Mouse (Mus musculus) right cerebral cortex, postnatal 4 days (tissue): ENCODE measurements at regions not wholly inside any gene's neighbourhood (a gene's known extent, or its start where the extent isn't known, plus 50 kb on each side); places are given as distances from the start of the nearest gene placed in this dataset.

ENCODE experiments used
- DNase-seq: peaks from one replicate; pipeline ENCODE4 v3.0.0-alpha.2; 2022

DNA sequence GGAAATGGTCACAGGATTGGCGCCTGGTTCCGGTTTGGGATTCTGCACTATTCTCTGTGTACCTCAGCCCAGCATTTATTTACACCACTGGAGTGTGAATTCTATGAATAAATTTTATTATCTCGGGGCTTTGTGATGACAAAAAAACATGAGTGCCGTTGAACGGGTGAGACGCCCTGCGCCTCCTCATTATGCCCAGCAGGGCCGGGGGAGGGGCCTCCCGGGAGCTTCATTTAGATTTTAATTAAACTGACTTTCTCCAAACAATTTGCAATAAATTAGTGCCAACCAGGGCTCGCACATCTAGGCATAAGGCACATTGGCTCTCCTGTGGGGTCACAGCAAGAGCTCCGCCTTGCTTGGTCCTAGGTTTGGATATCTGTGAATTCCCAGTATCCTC lies 151.8 kb upstream of the A530016L24Rik start:
- DNase-seq = no peak

DNA sequence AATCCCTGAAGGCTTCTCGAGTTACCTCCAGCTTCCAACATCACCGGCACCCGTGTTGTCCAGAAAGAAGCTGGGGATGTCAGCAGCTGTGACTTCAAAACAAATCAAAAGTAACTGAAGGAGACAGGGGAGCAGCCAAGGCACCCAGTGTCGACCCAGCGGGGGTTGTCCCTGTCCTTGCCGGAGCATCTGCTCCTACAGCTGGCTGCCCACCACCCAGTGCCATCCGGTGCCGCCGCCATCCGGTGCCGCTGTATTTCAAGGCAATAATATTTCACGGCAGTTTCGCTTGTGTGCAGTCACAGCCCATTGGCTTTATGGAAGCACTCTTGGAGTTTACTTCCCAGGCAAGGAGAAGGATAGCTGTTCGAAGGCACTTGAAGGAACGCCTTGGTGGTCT lies 150.3 kb upstream of the A530016L24Rik start:
- no peak for DNase-seq

DNA sequence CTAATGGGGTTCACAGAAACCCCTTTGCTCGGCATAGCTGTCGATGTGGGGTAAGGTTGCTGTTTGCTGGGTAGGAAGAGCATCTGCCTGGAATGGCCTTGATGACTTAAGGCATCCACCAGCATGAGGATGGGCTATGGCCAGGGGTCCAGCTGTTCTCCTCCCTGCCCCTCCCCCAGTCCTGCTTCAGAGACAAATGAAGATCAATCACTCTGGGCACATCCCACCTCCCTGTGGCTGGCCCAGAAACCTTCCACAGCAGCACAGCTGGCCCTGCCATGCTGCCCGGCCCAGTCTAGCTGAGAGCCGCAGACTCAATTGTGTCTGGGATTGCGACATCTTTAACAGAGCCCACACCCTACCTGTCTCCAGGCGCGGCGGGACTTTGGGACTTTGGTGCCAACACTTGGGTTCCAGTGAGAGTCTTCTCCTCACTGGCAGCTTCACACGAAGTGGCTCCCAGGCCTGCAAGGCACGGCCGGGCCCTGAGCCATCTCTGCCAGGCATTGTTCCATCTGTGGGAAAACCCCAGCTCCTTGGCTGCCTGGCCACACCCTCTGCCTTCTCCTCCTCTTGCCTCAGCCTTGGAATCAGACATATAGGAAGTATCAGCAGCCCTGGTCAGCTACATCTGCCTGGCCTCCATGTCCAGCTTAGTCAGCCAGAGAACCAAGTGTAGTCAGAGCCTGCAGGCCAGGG lies 149.6 kb upstream of the A530016L24Rik start:
- DNase-seq = no peak

DNA sequence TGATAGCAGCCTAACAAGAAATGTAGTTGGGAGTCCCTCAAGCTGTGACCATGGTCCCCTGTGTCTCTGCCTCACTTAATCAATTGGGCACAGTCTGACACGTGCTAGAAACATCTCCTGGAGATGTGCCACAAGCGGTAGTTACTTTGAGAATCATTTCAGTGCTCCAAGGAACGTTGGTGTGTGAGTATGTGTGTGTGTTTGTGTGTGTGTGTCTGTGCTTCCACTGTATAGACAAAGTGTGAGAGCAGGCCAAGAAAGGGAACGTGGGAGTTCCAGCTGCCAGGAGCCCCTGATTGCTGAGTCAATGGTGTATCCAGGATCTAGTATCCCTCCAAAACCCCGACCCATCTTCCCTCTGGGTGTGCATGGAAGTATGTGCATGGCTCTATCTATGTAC lies 149.0 kb upstream of the A530016L24Rik start:
- DNase-seq = no peak

DNA sequence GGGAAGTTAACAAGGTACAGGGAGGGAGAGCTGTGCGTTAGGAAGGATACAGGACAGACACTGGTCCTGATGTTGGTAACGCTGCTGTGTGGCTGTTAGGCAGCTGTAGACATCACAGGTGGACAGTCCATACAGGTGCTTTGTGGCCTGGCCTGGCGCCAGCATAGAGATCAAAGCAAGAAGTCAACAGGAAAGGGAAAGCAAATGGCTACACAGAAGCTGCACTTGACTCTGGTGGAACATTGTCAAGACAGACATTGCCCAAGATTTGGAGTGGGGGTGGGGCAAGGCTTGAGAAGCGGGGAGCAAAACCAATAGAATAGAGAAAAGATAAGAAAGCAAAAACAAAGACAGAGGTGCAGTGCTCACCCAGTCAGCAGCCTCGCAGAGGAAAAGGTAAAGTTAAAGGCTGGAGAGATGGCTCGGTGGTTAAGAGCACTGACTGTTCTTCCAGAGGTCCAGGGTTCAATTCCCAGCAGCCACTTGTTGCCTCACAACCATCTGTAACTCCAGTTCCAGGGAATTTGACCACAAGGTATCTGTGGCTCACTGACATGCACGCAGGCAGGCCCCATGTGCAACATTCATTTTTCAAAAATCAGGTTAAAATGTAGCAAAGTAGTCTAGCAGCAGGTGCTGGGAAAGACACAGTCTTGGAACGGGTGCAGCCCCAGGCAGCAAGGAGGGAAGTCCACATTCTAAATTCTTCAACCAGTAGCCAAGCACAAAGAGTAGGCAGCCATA lies 147.3 kb upstream of the A530016L24Rik start:
- DNase-seq = no peak

DNA sequence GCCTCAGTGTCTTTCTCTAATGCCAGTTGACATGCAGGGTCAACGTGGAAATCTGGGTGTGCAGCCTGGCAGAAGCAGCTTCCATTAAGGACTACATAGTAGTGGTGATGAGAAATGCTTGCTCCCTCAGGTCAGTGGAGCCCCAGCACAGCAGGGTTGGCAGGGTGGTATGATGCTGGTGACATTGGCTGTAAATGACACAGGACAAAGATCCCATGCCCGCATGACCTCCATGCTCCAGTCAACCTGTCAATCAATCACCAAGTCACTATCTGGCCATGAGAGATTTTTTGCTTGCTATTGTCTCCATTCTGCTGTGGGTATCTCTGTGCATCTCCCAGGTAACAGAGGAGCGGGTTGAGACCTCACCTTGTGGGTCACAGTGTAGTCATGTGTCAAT lies 146.2 kb upstream of the A530016L24Rik start:
- DNase-seq = no peak

DNA sequence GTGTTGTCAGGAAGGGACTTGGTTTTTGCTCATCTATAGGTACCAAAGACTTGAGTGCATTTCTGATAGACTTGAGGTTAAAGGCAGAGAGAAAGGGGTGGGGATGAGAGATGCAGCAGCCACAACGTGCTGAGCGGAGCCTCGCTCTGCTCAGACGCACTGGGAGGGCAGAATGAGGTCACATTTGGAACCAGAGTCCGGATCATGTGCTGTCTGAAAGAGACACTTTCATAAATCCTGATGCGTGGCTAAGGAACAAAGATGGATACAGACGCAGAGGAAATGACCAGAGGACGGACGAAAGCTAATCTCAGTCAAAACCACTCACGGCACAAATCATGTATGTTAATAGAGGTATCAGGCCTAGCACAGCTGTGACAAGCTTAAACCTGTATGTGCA lies 145.0 kb upstream of the A530016L24Rik start:
- no peak for DNase-seq

DNA sequence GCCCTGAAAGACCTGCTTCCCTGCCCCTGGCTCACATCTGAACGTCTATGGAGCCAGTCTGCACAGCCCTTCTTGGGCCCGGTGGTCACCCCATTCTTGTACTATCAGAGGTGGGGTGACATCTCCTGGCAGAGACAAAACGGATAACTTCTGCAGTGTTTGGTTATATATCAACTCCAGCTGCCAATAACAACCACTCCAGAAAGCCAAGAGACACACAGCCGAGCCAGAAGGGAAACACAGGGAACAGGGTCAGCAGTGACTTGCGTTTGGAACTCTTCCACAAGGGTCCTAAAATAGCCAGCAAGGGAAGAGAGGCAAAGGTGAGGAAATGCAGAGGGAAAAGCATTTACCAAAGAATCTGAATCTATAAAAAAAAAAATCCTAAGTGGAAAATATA lies 143.5 kb upstream of the A530016L24Rik start:
- DNase-seq = no peak

DNA sequence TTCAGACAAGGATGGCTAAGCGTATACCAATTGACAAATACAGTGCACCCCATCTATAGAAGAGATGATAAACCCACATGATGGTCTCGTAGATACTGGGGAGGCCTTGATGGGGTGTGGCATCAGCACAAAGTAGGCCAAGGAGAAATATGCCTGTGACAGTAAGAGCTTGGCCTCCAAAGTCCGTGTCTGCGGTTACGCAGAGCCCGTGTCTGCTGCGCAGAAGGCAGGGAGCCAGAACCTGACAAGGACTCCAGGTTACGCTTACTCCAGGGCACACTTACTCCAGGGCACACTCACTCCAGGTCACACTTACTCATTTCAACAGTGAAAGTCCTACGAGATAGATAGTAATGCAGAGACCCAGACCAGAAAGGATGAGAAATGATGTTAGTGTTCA lies 141.1 kb upstream of the A530016L24Rik start:
- no peak for DNase-seq

DNA sequence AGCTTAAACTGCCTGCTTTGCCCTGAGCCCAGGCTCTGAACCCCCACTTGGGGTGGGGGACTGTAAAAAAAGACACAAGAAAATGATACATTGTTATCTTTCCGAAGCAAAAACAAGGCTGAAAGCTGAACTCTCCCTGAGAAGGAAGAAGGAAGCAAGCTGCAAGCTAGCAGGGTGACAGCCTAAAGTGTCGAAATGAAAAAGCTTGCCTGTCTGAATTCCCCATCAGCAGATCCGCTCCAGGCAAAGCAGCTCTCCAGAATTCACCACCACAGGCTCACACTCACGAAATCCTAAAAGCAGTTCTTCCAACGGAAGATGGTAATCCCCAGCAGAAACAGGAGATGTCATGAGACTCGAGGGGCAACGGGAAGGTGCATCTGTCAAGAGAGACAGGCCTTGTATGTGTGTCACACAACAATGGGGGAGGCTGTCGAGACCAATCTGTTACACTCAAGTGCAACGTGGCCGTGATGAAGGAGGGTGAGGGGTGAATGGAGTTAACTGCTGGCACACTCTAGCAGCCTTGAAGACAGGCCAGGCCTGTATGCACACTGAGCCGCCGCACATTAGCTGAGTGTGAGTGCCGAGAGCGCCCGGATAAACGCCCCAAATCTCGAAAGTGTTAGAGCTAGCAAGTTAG lies 139.5 kb upstream of the A530016L24Rik start:
- DNase-seq = no peak

DNA sequence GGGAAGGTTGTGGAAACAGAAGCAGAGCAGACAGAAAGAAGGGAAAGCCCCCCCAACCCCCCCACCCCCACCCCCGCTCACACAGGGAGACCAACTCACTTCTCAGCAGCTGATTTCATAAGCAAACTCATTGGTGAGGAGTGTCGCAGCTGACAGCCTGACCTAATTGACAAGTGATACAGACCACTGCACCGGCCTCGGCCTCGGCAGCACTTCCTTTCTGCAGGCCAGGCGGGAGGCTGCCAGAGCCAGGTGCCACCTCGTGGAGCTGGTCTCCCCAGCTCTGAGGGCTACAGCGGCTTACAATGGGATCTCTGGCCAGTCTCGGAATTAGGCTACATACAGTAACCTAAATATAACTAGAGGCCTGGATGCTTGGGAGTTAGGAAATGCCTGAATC lies 138.5 kb upstream of the A530016L24Rik start:
- DNase-seq = no peak

DNA sequence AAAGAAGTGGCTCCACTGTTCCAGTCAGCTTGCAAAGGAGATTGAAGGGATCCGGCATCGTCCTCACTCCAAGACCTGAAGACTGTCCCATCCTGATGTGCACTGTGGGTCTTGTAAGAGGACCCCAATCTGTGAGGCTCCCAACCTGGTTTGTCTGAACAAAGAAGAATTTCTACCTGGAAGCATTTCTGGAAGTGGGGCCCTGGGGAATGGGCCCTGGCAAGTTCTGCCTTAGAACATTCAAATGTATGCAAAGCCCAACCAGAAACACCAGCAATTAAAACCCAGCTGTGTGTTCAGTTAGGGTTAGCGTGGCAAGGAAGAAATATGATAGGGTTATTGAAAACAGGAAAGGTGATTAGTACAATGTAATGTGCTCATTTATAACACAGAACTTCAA lies 125.9 kb upstream of the A530016L24Rik start:
- no peak for DNase-seq

DNA sequence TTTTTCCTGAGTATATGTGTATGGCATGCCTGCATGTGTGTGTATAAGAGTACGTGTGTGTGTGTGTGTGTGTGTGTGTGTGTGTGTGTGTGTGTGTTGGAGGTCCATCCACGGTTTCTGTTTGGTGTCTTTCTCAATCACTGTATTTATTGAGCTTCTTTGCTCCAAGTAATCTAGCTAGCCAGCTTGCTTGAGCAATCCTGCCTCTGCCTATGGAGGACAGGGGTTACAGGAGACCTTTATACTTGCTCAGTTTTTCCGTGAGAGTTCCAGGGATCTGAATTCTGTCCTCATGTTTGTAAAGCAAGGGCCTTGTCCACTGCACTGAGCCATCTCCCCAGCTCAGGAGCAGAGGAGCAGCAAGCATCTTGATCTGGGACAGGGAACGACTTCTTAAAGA lies 122.0 kb upstream of the A530016L24Rik start:
- no peak for DNase-seq

DNA sequence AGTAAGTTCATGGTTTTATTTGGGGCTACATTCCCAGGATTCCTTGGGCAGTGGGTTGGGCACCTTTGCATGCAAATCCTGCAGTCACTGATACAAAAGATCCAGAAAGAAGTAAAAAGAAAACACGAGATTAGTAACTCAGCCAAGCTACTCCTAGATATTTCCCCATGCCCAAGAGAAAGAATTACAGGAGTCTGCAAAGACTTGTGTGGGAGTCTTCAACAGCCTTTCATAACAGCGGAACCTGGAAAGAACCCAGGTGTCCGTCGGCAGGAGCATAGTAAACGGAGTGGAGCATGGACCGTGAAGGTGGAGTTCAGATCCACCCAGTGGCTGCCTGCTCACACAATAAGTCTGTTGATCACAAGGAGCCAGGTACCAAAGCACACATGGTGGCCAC lies 121.1 kb upstream of the A530016L24Rik start:
- no peak for DNase-seq

DNA sequence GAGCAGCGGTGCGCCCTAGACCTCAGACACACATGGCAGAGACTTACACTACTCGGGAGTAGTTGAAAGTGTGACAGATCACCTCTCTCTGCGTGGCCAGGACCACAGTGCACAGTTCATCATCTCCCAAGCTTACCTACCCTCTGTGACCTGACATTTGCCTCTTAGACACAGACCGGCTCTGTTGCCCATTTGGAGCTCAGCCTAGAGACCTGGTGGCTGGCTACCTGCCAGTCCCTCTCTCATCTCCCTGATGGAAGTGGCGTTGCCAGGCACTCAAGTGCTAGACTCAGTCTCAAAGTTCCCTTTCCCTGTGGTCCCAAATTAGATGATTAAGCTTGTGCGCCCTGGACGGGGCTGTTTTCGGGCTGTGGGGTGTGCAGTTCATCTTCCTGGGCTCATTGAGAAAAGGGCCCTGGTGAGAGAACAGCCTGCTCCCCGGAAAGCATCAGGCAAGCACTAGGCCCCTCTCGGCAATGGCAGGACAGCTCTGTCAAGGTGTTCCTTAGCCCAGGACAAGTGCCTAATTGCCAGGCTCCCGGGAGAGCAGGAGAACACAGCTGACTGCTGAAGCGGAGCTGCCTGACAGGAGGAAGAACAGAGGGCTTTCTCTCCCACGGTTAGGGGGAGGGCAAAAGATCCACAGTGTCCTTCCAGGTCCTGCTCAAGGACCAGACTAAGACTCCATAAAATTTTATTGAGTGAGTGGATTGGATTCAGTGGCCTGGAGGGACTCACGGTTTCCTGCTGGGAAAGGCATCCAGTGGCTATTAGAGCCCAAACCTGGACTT lies 119.5 kb upstream of the A530016L24Rik start:
- DNase-seq = no peak

DNA sequence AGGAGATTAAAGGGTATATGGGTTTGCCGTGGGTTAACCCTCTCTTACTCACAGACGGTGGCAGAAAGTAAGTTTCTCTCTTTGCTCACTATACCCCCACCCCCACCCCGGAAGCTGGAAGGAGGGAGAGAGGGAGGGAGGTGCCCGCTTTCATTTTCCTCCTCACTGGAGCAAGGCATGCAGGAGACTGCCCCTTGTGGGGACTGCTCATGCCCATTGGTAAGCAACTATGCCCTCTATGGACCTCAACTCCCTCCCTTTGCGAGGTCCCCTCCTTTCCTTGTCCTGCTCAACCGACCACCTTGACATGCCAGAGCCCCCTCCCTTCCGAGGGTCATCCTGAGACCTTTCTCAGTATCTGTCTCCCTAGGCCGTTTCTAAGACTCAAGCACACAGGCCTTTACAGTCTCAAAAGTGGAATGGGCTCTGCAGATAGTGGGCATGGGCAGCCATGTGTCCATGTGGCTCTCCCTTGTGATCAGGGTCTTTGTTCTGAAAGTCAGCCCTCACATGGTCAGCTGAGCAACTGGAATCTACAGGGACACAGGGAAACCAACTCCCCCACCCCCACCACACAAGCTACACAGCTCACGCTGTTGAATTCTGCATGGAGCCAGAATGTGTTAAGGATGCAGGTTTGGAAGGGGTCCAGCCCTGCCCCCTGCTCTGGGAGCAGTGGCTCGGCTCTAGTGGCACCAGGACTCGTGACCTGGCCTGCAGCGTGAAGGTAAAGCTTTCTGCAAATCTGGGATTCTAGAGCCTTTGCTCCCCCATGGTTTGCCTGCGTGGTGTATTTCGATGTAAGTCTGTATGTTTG lies 116.8 kb upstream of the A530016L24Rik start:
- no peak for DNase-seq

DNA sequence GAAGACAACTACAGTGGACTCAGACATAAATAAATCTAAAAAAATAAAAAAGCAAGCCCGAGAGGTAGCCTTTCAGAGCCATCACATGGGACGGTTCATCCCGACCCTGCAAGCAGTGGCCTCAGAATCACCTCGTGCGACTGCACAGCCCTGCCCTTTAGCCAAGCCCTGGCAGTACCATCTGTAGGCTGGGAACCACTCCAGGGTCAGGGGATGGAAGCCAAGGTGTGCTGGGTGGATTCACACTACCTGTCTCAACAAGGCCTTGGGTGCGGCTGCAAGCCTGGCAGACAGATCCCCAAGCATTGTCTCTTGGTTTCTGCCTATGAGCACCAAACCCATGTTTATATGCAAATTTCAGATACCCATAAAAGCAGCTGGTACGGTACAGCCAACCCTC lies 115.3 kb upstream of the A530016L24Rik start:
- DNase-seq = no peak

DNA sequence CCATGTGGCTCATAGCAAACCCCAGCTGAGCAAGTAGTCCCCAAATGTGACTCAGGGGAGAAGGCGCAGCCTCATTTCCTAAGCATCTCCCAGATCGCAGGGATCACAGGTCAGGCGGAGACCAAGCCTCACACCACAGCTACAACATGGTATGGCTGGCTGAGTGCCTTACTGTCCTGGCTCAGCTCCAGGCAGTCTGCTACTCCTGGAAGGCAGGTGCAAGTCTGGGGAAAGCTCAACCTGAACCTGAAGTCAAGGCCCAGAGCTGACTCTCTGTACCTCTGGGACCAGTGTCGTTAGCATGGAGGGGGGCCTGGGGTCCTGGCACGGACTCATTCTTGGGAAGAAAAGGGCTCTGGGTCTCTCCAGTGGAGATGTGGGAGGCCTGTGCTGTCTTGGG lies 113.0 kb upstream of the A530016L24Rik start:
- DNase-seq = no peak

DNA sequence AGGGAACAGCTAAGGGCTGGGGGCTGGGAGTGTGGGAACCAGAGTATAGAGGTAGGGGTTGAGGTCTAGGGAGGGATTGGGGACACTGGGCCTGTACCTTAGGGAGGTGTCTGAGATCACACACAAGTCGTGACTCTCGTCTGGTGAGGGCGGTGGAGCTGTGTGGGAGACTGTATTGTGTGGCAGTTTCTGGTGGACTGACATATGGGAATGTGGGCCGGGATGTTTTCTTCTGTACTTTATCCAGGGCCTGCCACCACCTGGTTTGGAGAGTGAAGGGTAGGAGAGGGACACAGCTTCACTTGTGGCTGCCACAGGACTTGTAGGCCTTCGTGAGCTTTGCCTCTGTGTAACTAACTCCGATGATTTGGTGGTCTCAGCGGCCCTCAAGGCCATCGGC lies 112.5 kb upstream of the A530016L24Rik start:
- no peak for DNase-seq

DNA sequence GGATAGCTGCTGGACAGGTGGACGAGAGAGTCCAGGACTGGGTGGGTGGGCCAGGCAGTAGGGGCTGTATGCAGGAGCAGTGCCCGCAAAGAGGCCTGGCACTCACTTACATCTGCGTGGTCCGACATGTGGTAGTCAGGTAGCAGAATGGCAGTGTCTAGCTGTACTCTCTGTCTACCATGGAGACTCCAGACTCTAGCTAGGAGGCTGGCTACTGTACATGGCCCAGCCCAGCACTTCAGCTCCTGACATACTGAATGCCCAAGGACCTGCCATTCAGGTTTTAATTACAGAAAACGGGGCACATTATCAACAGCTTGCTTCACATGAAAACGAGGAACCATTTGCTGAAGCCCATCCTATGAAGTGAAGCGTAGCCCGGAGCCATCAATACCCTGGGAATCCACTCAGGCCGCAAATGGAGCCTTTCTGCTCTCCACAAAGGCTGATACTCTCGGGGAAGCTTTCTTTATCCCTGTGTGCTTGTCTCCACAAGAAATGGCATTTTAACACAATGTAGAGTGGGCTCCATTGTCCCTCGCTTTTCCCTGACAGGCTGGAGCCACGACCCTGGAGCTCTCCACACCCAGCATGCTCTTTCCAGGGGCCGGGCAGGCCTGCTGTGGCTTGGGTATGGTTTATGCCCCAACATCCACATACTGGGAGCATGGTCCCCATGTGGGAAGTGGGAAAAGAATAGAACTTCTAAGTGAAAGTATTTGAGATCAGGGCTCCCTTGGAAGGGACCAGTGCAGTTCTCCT lies 110.6 kb upstream of the A530016L24Rik start:
- DNase-seq = no peak

DNA sequence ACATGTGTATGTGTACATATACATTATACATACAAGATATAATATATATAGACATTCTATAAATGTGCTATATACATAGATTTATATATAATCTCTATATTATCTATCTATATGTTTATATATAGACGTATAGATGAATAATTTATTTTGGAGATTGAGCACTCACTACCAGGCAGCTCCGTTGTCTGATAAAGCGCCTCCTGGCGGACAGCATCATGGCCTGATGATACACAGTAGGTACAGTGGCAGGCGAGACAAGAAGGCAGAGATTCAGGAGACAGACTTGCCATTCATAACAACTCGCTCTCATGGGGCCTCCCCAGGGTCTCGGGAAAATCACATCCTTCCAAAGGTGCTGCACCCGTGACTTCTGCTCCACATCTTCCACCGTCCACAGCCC lies 101.4 kb upstream of the A530016L24Rik start:
- no peak for DNase-seq

DNA sequence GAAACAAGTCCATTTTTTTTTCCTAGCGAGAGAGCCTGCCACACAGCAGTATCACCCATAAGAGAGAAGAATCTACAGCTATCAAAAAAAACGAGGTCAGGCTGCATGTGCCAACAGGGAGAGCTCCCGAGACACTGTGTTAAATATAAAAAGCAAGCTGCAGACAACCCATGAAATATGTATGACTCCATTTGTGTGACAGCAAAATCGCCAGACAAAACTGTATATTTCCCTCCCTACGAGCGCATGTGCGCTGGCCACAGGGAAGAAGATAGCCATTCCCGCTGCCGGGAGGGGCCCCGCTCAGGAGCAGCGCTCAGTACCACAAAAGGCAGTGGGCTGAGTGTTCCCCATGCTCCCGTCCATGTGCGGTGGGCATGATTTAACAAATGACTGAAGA lies 93.3 kb upstream of the A530016L24Rik start:
- peak; percentile 33 for DNase-seq
